Mouse (Mus musculus) left cerebral cortex, adult 18-20 months (tissue): ENCODE data around the gene Agbl5. TPM values are rescaled to one million over a fixed set of nuclear protein-coding genes. Genes with fewer than 3 reads are reported as not detected.
A peak's percentile ranks its signal among the peaks of the same experiment; 100 is the strongest.

Experiments
- DNase-seq, 2 experiments: peaks; one replicate each; pipeline ENCODE4 v3.0.0; 2021 to 2022; ENCODE audit warnings: low spot score in 2 of 2, mixed read lengths in 1 of 2
- total RNA-seq, 2 experiments: library from RNA; stranded (reverse); gene quantifications; 2 replicates each; pipeline ENCODE4 v1.2.3; 2021

Agbl5 gene
- total RNA-seq, 2 experiments from 2014 or later: 15.6 to 16.4 TPM

DNA sequence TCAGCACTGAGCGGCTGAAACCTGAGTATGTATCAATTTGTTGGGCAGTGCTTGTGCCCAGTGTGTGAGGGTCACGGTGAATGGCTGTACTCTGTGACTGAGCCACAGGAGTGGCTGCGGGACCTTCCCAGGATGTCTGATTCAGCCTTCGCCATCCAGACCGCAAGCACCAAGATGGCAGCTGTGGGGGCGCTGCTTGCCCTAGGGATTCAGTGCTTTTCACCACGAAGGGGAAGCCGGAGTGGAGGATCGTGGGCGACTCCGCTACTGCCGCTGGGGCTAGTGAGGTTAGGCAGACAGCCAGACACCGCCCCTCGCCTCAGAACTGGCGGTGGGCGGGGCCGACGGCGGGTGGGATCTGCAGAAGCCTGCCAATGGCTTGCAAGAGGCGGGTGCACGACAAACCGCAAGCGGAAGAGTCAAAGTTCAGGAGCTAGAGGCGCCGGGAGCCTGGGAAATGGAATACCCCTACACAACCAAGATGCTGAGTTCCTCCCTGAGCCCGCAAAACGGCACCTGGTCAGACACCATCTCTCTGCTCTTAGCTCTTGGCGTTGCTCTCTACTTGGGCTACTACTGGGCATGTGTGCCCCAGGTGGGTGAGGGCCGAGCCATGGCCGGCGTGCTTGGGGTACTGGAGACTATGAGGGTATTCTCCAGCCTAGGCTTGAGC, 61.3 kb downstream of the Agbl5 start:
- peak; percentile 89 to 94 for DNase-seq

DNA sequence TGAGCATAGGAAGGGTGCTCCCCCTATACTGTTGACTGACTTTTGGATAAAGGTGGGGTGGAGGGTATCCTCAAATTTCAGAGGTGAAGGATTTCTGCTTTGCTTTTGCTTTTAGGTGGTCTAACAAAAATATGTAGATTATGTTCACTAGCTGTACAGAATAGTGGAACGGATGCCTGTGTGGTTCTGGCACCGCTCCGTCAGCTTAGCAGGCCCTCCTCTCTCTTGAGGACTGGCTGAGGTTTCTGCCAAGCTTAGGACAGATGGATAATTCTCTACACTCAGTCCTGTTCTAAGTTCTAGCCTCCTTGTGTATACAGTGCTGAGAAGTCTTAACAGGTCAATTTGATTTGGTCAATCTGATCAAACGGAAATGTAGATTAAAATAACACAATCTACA, 62.0 kb downstream of the Agbl5 start:
- DNase-seq: no peak

DNA sequence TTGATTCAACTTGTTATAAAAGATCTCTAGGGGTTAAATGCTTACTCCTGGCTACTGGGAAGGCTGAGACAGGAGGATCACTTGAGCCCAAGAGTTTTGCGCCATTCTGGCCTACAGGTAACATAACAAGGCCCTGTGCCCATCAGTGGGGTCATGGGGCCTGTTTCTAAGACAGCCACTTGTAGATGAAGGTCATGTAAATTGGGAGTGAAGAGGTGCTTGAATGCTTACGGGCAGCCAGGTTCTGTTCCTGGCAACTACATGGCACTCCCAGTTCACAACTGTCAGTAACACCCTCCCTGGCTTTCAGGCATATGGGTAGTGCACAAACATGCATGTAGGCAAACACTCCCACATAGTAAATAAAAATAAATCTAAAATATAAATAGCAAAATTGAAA, 62.4 kb downstream of the Agbl5 start:
- DNase-seq: no peak

DNA sequence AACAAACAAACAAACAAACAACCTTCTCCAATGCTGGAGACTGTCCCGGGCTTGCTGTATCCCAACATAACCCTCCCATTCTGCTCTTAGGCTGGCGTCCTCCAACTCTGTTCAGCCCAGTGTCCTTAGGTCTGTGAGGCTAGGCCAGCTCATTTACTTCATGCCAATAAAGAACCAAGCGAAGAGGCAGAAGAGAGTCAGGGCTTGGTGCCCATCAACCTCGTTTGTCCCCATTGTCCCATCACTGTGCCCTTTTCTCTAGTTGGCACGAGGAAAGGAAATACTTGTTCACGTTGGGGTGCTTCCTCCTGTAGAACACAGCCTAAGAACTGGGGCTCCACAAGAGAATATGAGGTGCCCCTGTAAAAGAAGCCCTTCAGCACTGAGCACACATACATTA, 63.2 kb downstream of the Agbl5 start:
- no peak for DNase-seq

DNA sequence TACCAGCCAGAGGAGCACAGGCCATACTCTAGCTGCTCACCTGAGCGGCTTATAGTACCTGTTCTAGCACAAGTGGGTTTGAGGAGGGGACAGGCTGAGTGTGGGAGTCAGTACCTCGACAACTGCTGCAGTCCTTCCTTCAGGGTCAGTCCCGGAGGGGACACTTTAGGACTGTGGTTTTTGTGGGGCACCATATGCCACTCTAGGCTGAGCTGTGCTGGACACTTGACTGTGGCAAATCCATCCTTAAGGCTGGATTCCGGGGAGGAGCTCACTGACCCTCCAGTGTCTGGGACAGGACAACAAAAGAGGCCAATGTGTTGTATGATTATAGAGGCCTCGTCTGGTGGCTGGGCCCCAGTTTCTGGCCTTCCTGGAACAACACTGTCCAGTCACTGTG, 64.1 kb downstream of the Agbl5 start:
- no peak for DNase-seq

DNA sequence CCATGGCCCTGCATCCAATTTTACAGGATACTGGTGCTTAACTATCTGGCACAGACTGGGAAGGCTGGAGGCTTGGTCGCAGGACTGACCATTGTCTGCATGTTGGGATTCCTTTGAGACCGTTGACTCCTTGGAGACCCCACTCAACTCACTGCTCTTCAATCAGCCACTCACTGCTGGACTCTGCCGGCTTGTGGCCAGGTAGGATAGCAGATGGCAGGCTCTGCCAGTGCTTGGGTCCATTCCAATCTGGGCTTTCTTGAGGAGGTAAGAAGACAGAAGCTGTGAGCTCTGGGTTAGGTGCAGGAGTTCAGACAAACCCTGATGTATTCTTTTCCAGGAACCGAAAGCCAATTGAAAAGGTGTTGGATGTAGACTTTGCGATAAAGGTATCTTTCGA, 65.6 kb downstream of the Agbl5 start:
- DNase-seq: no peak

DNA sequence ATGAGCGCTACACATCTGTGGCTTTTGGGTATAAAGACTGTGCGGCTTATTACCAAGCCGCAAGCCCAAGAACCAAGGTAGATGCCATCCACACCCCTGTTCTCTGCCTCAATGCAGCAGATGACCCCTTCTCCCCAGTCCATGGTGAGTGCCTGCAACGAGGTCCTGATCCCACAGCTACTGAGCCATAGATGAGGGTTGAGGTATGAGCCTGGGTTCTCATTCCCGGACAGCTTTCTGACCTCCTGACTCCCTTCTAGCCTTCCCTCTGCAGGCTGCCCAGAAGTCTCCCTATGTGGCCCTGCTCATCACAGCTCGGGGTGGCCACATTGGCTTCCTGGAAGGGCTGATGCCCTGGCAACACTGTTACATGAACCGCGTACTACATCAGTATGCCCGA, 66.1 kb downstream of the Agbl5 start:
- DNase-seq: no peak

DNA sequence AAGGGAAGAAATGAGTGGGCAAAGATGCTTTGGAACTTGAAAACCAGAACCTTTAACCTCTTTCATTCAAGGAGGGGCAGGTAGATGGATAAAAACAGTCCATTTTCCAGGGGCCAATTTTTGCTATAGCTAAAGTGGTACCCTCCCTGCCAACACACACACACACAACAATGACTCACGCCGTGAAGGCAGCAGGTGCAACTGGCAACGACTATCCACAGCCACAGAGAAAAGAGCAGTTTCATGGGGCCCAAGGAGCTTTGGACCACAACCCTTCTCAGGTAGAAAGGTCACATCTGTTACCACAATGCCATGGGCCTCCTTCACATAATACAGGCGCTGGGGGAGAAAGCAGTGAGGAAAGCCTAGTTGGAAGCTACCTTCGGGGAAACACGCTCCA, 67.3 kb downstream of the Agbl5 start:
- no peak for DNase-seq

Other genes starting within 250 kb of the Agbl5 start
- gene Slc35f6, start 240.8 kb upstream of the Agbl5 start, total RNA-seq: 10 to 100 TPM; 39.6 to 41.6 TPM
- 1 to 10 TPM; 2.8 to 5.3 TPM for gene Cenpa, start 221.9 kb upstream of the Agbl5 start, total RNA-seq
- 10 to 100 TPM; 18.2 to 20.6 TPM for gene Dpysl5, start 177.1 kb upstream of the Agbl5 start, total RNA-seq
- gene Mapre3, start 74.1 kb upstream of the Agbl5 start, total RNA-seq: 100 to 1,000 TPM; 221 to 228 TPM
- gene Tmem214, start 20.7 kb upstream of the Agbl5 start, total RNA-seq: 10 to 100 TPM; 63.7 to 68.0 TPM
- 100 to 1,000 TPM; 103 to 111 TPM for gene Ost4, start 19.1 kb downstream of the Agbl5 start, total RNA-seq
- gene Emilin1, start 24.7 kb downstream of the Agbl5 start, total RNA-seq: 1 to 10 TPM; 2.6 to 3.6 TPM
- gene Khk, start 32.7 kb downstream of the Agbl5 start, total RNA-seq: 10 to 100 TPM; 15.8 to 19.3 TPM
- 10 to 100 TPM; 26.1 to 28.6 TPM for gene Cgref1, start 56.9 kb downstream of the Agbl5 start, total RNA-seq
- gene Preb, start 71.7 kb downstream of the Agbl5 start, total RNA-seq: 100 to 1,000 TPM; 121 to 133 TPM
- under 1 TPM; 0.14 to 0.16 TPM for gene Tcf23, start 80.0 kb downstream of the Agbl5 start, total RNA-seq
- 10 to 100 TPM; 70.6 to 73.8 TPM for gene Atraid, start 159.6 kb downstream of the Agbl5 start, total RNA-seq
- gene Slc5a6, start 160.2 kb downstream of the Agbl5 start, total RNA-seq: 10 to 100 TPM; 19.3 to 20.9 TPM
- gene Cad, start 166.1 kb downstream of the Agbl5 start, total RNA-seq: 10 to 100 TPM; 19.2 to 24.4 TPM
- not detected for gene Dnajc5g, start 217.6 kb downstream of the Agbl5 start, total RNA-seq
- gene Slc30a3, start 219.5 kb downstream of the Agbl5 start, total RNA-seq: 100 to 1,000 TPM; 145 to 165 TPM
- 1 to 10 TPM; 1.7 to 1.9 TPM for gene Trim54, start 228.0 kb downstream of the Agbl5 start, total RNA-seq